Mouse (Mus musculus) intestine, embryonic 14.5 days (tissue): ENCODE results near the gene Bax. TPM values are rescaled to one million over a fixed set of nuclear protein-coding genes. Genes with fewer than 3 reads are reported as not detected.
"Not testable (repeated sequence)": the region's sequence is repeated elsewhere in the genome, so short reads cannot be mapped to it uniquely, and the experiment has no call there.

Experiments used
- ATAC-seq: fragments of 200-750 bp; cut with Nextera tagmentation; replicated peaks from 2 replicates; pipeline ENCODE4 v1.8.0; 2017; ENCODE audit warnings: low read depth, moderate number of reproducible peaks, moderate TSS enrichment, moderate library complexity; ENCODE audit not compliant: low FRiP score, low TSS enrichment
- DNase-seq: peaks from one replicate; pipeline ENCODE4 v3.0.0-alpha.2; 2018; ENCODE audit warnings: low spot score
- H3K27ac ChIP-seq: fragments of 300-500 bp; sonication (generic); 2 replicates; pipeline ENCODE4 v1.5.1; 2014; ENCODE audit warnings: low read depth, mild to moderate bottlenecking, control low read depth
- H3K27me3 ChIP-seq: fragments of 300-500 bp; sonication (generic); replicated peaks from 2 replicates; pipeline ENCODE4 v1.6.1; 2014; ENCODE audit warnings: low read length, control low read depth; ENCODE audit not compliant: control insufficient read depth, insufficient read depth
- H3K36me3 ChIP-seq: fragments of 300-500 bp; sonication (generic); 2 replicates; pipeline ENCODE4 v1.6.1; 2014; ENCODE audit warnings: low read length, control low read depth; ENCODE audit not compliant: control insufficient read depth, insufficient read depth
- H3K4me1 ChIP-seq: fragments of 300-500 bp; sonication (generic); replicated peaks from 2 replicates; pipeline ENCODE4 v1.6.1; 2014; ENCODE audit warnings: low read length, control low read depth, mixed read lengths; ENCODE audit not compliant: control insufficient read depth, insufficient read depth
- H3K4me2 ChIP-seq: fragments of 300-500 bp; sonication (generic); 2 replicates; pipeline ENCODE4 v1.6.1; 2014; ENCODE audit warnings: low read length
- H3K4me3 ChIP-seq: fragments of 300-500 bp; sonication (generic); 2 replicates; pipeline ENCODE4 v1.5.1; 2014; ENCODE audit warnings: low read depth, low read length, control low read depth, mixed read lengths
- H3K9ac ChIP-seq: fragments of 300-500 bp; sonication (generic); 2 replicates; pipeline ENCODE4 v1.6.1; 2014; ENCODE audit warnings: mild to moderate bottlenecking, low read length
- H3K9me3 ChIP-seq: fragments of 300-500 bp; sonication (generic); 2 replicates; pipeline ENCODE4 v1.6.1; 2016; ENCODE audit warnings: low read length, control low read depth; ENCODE audit not compliant: control insufficient read depth
- WGBS: fragments of 180-500 bp; shearing (Covaris S2); extraction: QIAGEN DNeasy Blood & Tissue Kit; methylation state at CpG from one replicate; pipeline ENCODE4 v1.1.7; 2014; 5-methylcytosine and 5-hydroxymethylcytosine counted together
- polyA plus RNA-seq: library from polyadenylated mRNA; unstranded; fragments of >200 nt; fragmentation: Nextera tagmentation; extraction: Ambion mirVana; gene quantifications from 2 replicates; pipeline ENCODE4 v1.2.1, GENCODE M21; 2014

Bax gene
- polyA plus RNA-seq, 1 experiment from 2014 or later: 139 TPM

DNA sequence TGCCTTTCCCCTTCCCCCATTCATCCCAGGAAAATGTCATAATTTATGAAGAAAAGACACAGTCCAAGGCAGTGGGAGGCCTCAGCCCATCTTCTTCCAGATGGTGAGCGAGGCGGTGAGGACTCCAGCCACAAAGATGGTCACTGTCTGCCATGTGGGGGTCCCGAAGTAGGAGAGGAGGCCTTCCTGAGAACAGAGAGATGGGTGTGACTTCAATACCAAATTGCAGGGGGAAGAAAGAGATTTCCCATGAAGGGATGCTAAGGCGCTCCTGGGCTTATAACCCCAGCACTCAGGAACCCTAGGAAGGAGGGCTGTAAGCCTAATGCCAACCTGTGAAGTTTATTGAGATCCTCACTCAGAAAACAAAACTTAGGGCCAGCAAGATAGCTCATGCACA, 4.9 kb downstream of the Bax start:
- Histone ChIP-seq H3K4me3 (no peak overlapping the region), H3K4me2 (no peak overlapping the region), H3K27ac (peak overlapping the region; percentile 90), H3K9ac (no peak overlapping the region), H3K36me3 (peaks cover 50% of the 10 kb centered on the region), H3K9me3 (no peaks in the 10 kb centered on the region), H3K27me3 (no peaks in the 10 kb centered on the region), H3K4me1 (peaks cover 45% of the 10 kb centered on the region)
- 75% methylated on average over 4 of the region's 4 CpGs for WGBS
- DNase-seq: no peak
- ATAC-seq: no peak

DNA sequence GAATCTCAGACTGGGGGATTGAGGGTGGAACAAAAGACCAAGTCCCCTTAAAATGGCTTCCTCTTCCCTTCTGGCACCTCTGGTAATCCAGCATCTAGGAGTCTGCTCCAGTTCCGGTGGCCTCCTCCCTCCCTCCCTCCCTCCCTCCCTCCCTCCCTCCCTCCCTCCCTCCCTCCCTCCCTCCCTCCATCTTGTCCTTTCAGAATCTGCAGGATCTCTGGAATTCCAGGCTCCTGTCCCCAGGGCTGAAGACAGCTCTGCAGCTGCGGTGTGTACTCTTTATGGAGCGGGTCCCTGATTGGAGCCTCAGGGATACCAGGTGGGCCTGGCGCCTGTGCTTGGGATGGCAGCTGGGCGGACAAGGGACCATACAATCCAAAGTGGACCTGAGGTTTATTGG, 5.4 kb downstream of the Bax start:
- H3K36me3 ChIP-seq: peaks cover 51% of the 10 kb centered on the region
- peak overlapping the region; percentile 90 for H3K27ac ChIP-seq
- H3K4me3 ChIP-seq: no peak overlapping the region
- peak overlapping the region; percentile 62 for H3K4me2 ChIP-seq
- no peaks in the 10 kb centered on the region for H3K9me3 ChIP-seq
- no peak overlapping the region for H3K9ac ChIP-seq
- 59% methylated on average over 4 of the region's 5 CpGs for WGBS
- no peak for DNase-seq
- no peak for ATAC-seq
- H3K27me3 ChIP-seq: no peaks in the 10 kb centered on the region
- H3K4me1 ChIP-seq: peaks cover 46% of the 10 kb centered on the region

DNA sequence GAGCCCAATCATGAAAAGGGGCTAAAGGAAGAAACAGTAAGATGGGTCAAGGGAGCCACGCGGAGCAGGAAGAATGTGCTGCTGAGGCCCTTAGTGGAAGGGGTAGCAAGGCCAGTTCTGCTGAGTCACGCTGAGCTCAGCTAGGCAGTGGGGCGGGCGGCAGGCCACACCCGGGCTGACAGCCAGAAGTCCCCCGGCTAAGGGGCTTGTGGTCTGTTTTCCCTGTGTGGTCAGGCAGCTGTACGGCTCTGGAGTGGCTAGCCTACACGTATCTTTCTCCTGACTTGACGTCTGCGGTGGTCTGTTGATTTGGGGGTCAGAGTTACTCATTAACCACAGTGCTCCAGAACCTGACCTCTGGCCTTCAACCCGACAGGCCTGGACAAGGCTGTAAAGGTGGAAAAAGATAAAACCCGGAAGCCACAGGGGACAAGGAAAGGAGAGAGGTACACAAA, 5.8 kb downstream of the Bax start:
- ATAC-seq: 0 out of 2 replicates have a peak, but pooled peaks have one; percentile 4
- Histone ChIP-seq H3K4me1 (peaks cover 43% of the 10 kb centered on the region), H3K9ac (no peak overlapping the region), H3K27me3 (no peaks in the 10 kb centered on the region), H3K4me3 (no peak overlapping the region), H3K36me3 (peaks cover 51% of the 10 kb centered on the region), H3K9me3 (no peaks in the 10 kb centered on the region), H3K4me2 (peak overlapping the region; percentile 62), H3K27ac (peak overlapping the region; percentile 90)
- WGBS: 13% methylated on average over 13 of the region's 13 CpGs
- DNase-seq: peak; percentile 76

DNA sequence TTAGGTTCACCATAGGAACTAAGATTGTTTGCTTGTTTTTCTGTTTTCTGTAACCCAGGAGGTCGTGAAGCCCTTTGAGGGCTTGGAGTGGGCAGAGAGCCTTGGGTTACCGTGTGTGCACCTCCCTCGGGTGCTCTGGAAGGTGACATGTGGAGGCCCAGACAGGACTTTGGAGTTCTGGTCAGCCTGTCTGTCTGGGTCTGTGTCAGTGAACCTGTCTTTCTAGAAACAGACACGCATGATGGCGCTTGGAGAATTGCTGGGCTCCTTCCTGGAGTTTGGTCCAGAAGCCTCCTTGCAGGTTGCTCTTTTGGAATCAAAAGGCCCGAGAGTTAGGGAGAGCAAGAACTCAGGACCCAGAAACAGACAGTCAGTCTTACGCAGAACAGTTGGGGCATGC, 6.3 kb downstream of the Bax start:
- peaks cover 52% of the 10 kb centered on the region for H3K36me3 ChIP-seq
- no peak for DNase-seq
- H3K9me3 ChIP-seq: no peaks in the 10 kb centered on the region
- H3K9ac ChIP-seq: peak overlapping the region; percentile 41
- H3K4me1 ChIP-seq: peaks cover 38% of the 10 kb centered on the region
- peak overlapping the region; percentile 62 for H3K4me2 ChIP-seq
- H3K4me3 ChIP-seq: peak overlapping the region; percentile 92
- WGBS: 70% methylated on average over 7 of the region's 7 CpGs
- no peaks in the 10 kb centered on the region for H3K27me3 ChIP-seq
- ATAC-seq: no peak
- peak overlapping the region; percentile 90 for H3K27ac ChIP-seq

DNA sequence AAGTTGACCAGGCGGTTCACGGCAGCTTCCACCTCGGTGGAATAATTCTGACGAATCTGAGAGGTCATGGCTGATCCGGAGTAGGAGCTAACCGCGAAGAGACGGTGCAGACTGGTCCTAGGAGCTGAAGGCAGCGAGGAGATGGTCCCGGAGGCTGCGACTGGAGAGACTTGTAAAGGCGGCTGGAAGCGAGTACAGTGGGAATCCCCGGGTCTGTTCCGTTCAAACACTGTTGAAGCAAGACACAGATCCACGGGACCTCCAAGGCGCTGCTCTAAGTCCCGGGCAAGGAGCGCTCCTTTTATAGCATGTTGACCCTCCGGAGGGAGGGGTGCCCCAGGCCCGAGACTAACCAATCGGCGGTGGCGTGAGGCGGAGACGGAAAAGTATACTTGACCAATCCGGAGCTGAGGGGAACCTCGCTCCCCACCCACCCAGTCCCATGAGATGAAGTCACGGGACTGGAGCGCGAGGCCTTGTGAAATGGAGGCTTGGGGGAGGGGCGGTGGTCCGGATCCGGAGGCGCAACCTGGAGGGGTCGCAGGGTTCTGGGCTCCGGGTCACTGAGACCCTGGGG, 7.0 kb downstream of the Bax start, which contains the start of gene Ftl1:
Gene Ftl1 (minus strand): TSS at position 321 of the 577 bp plus-strand sequence.
- H3K4me1 ChIP-seq: peaks cover 37% of the 10 kb centered on the region
- peak; percentile 92 for ATAC-seq
- DNase-seq: peak; percentile 95
- H3K36me3 ChIP-seq: peaks cover 52% of the 10 kb centered on the region
- peak within 1 kb of the TSS; percentile 63 for H3K4me2 ChIP-seq
- peak within 1 kb of the TSS; percentile 92 for H3K4me3 ChIP-seq
- under 1% methylated on average over 28 of the region's 37 CpGs for WGBS
- H3K9me3 ChIP-seq, H3K27me3 ChIP-seq: not testable (repeated sequence)
- peak within 1 kb of the TSS; percentile 89 for H3K9ac ChIP-seq
- peak within 1 kb of the TSS; percentile 90 for H3K27ac ChIP-seq

DNA sequence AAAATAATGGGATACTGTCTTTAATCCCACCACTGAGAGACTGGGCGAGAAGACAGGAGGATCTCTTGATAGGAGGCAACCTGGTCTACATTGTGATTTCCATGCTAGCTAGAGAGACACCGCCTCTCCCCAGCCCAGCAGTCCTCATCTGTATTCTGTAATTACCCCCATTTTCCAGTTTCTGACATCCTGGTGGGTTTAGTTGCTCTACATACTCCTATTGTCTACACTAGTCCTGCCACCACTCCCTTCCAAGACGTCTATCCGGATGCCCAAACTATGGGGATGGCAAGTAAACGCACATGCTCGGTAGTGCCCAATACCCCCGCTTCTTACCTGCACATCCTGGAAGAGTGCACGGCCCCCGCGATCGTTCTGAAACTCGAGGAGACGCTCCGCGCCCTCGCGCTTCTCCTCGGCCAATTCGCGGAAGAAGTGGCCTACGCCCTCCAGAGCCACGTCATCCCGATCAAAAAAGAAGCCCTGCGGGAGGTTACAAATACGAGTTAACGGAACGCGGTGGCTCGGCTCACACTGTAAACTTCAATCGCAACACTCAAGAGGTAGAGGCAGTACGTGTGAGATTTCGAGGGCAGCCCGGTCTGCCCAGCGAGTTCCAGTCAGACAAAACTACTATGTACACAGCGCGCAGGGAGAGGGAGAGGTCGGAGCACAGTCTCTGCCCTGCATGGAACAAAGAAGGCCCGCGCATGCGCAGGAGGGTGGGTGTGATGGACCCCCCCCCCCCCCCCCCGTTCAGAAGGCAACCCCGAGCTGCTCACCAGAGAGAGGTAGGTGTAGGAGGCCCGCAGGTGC, 7.7 kb downstream of the Bax start:
- H3K9me3 ChIP-seq: no peaks in the 10 kb centered on the region
- 1% methylated on average over 41 of the region's 43 CpGs for WGBS
- H3K4me3 ChIP-seq: peak overlapping the region; percentile 92
- DNase-seq: peak; percentile 96
- H3K9ac ChIP-seq: peak overlapping the region; percentile 89
- no peaks in the 10 kb centered on the region for H3K27me3 ChIP-seq
- H3K36me3 ChIP-seq: peaks cover 55% of the 10 kb centered on the region
- peak overlapping the region; percentile 63 for H3K4me2 ChIP-seq
- peak; percentile 67 for ATAC-seq
- H3K27ac ChIP-seq: peak overlapping the region; percentile 90
- peaks cover 37% of the 10 kb centered on the region for H3K4me1 ChIP-seq

DNA sequence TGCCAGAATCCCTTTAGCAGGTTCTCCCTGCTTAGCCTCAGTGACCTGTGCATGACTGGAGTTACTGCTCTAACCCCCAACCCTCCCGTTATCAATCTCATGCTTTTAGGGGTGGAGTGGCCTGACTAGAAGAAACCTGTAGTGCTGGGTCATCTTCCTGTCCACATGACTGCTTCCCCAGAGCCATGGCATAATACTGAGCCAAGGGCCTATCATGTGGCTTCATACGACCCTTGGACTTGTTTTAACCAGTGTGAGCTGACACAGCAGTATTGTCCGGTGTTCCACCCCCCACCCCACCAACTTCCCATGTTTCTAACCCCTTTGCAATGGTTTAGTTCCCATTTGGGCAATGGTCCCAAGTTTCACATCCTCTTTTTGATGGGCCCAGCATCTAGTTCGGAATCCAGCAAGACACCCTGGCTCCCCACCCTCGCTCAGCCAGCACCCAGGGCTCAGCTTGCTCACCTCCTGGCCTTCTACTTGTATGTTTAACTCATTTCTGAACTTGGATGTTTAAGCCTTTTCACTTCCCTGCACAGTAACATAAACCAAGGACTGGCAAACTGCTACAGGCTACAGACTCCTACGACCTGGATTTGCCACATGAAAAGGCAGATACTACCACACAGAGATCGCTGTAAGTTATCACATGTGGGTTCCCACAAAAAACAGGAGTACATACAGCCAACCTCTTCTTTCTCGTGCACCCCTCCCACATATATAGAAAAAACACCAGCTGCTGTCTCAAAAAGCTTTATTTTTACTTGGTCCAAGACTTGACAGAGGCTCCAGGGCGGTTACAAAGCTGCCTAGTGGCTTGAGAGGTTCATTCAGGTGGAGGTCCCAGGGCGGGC, 9.3 kb downstream of the Bax start:
- Histone ChIP-seq H3K36me3 (peaks cover 54% of the 10 kb centered on the region), H3K9ac (peak overlapping the region; percentile 32; the same call in 1 of the 2 replicates)

DNA sequence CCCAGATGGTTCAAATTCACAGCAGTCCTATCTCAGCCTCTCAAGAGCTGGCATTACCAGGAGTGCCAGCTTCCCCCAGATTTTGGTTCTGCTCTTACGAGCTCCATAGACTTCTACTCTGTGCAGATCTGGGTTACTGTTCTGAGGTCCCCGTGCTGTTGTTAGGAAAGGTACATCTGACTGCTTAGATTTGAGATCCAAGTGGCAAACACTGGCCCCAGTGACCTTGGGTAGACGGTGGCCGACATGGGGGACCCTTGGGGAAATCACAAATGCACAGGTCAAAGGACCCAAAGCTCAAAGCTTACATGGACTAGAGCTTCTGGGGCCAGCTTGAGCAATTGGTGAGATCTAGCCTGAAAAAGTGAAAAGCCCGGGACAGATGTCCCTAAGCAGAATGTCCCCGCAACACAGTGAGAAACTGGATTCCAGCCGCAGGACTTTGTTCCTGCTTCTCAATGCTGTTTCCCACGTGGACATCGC, 9.9 kb downstream of the Bax start:
- 51% methylated on average over 9 of the region's 9 CpGs for WGBS
- H3K9me3 ChIP-seq: no peaks in the 10 kb centered on the region
- no peak overlapping the region for H3K9ac ChIP-seq
- 0 out of 2 replicates have a peak overlapping the region, but pooled peaks have one; percentile 92 for H3K4me3 ChIP-seq
- DNase-seq (no peak), ATAC-seq (no peak)
- H3K27ac ChIP-seq: no peak overlapping the region
- 0 out of 2 replicates have a peak overlapping the region, but pooled peaks have one; percentile 63 for H3K4me2 ChIP-seq
- H3K27me3 ChIP-seq: no peaks in the 10 kb centered on the region
- H3K4me1 ChIP-seq: peaks cover 32% of the 10 kb centered on the region
- peaks cover 58% of the 10 kb centered on the region for H3K36me3 ChIP-seq

More for the DNA sequence above, 9.3 kb downstream of the Bax start:
- H3K4me3 ChIP-seq: peak overlapping the region; percentile 92
- peak overlapping the region; percentile 63 for H3K4me2 ChIP-seq
- no peaks in the 10 kb centered on the region for H3K9me3 ChIP-seq
- 50% methylated on average over 9 of the region's 10 CpGs for WGBS
- DNase-seq: peak; percentile 69
- no peaks in the 10 kb centered on the region for H3K27me3 ChIP-seq
- H3K4me1 ChIP-seq: peaks cover 37% of the 10 kb centered on the region
- no peak overlapping the region for H3K27ac ChIP-seq
- ATAC-seq: no peak
